Mouse (Mus musculus) heart, postnatal 0 days (tissue): ENCODE measurements at regions not wholly inside any gene's neighbourhood (a gene's known extent, or its start where the extent isn't known, plus 50 kb on each side); places are given as distances from the start of the nearest gene placed in this dataset.

Source experiments
- ATAC-seq: fragments of 200-750 bp; cut with Nextera tagmentation; 2 replicates; pipeline ENCODE4 v1.8.0; 2017; ENCODE audit warnings: low read depth, moderate number of reproducible peaks, moderate library complexity; ENCODE audit not compliant: insufficient read depth
- DNase-seq: peaks from one replicate; pipeline ENCODE4 v3.0.0-alpha.2; 2016; ENCODE audit warnings: low spot score
- H3K27ac ChIP-seq: fragments of 300-500 bp; sonication (generic); 2 replicates; pipeline ENCODE4 v1.5.1; 2014; ENCODE audit warnings: low read depth, mild to moderate bottlenecking
- H3K27me3 ChIP-seq: fragments of 300-500 bp; sonication (generic); 2 replicates; pipeline ENCODE4 v1.6.1; 2014; ENCODE audit warnings: low read length, mixed read lengths; ENCODE audit not compliant: control insufficient read depth, insufficient read depth
- H3K36me3 ChIP-seq: fragments of 300-500 bp; sonication (generic); replicated peaks from 2 replicates; pipeline ENCODE4 v1.6.1; 2014; ENCODE audit warnings: low read length, mixed read lengths; ENCODE audit not compliant: control insufficient read depth, insufficient read depth
- H3K4me1 ChIP-seq: fragments of 300-500 bp; sonication (generic); 2 replicates; pipeline ENCODE4 v1.6.1; 2014; ENCODE audit warnings: antibody characterized with exemption; ENCODE audit not compliant: control insufficient read depth, insufficient read depth
- H3K4me2 ChIP-seq: fragments of 300-500 bp; sonication (generic); 2 replicates; pipeline ENCODE4 v1.6.1; 2014; ENCODE audit warnings: low read depth, mild to moderate bottlenecking, low read length, moderate library complexity
- H3K4me3 ChIP-seq: fragments of 300-500 bp; sonication (generic); 2 replicates; pipeline ENCODE4 v1.5.1; 2014; ENCODE audit warnings: low read depth, low read length
- H3K9ac ChIP-seq: fragments of 300-500 bp; sonication (generic); replicated peaks from 2 replicates; pipeline ENCODE4 v1.6.1; 2014; ENCODE audit warnings: low read depth, low read length, mixed read lengths
- H3K9me3 ChIP-seq: fragments of 300-500 bp; sonication (generic); replicated peaks from 2 replicates; pipeline ENCODE4 v1.6.1; 2016; ENCODE audit warnings: low read length; ENCODE audit not compliant: control insufficient read depth
- CTCF ChIP-seq: IDR thresholded peaks from 2 replicates; pipeline ENCODE4 v1.5.1; 2016; ENCODE audit warnings: antibody characterized with exemption, control low read depth, low read depth
- EP300 ChIP-seq: IDR thresholded peaks from 2 replicates; pipeline ENCODE4 v1.6.1; 2016; ENCODE audit warnings: antibody characterized with exemption, low read depth
- WGBS: fragments of 180-500 bp; shearing (Covaris S2); extraction: QIAGEN DNeasy Blood & Tissue Kit; methylation state at CpG from one replicate; pipeline ENCODE4 v1.1.7; 2014; 5-methylcytosine and 5-hydroxymethylcytosine counted together

DNA sequence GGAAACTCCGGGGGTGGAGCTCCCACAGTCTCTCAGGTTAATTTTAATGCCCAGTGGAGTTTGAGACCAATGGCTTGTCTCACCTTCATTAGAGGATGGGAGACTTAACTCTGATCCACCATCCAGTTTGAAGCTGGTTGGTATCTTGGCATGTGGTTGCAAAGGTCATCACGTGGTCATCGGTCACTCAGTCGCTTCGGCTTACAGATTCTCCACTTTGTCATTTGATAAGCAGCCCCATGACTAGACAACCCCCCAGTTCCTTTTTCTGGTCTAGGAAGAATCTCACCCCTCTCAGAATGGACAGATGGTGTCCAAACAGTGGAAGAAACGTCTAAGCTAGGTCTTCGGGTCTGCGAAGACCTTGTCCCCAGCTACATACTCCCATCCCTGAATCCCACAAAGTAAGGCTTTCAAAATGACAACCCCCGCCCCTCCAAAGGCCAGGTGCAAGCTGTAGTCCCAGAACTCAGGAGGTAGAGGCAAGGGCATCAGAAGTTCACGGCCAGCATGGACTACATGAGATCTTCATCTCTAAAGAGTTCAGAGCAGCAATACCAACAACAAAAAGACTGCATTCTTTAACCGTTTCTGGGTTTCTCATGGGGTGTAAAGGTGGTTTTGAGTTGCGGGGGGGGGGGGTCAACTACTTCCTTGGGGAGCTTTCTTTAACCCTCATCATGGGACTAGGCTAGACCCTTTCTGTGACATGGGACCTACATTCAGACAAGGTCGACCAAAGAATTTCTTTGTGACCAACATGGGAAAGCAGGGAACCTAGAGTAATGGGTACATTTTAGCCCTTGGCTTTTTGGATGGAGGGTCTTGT, 60.6 kb upstream of the Cpm start:
- Histone ChIP-seq H3K9ac (no peak overlapping the region), H3K4me1 (no peaks in the 10 kb centered on the region), H3K4me2 (no peak overlapping the region), H3K27me3 (peaks cover 27% of the 10 kb centered on the region), H3K4me3 (no peak overlapping the region), H3K36me3 (no peaks in the 10 kb centered on the region), H3K9me3 (0 out of 2 replicates have a peak, but pooled peaks cover 3% of the 10 kb centered on the region), H3K27ac (no peak overlapping the region)
- TF ChIP-seq CTCF, result no peak
- TF ChIP-seq EP300, result no peak
- ATAC-seq (no peak), DNase-seq (no peak)
- 86% methylated on average over 13 of the region's 13 CpGs for WGBS

DNA sequence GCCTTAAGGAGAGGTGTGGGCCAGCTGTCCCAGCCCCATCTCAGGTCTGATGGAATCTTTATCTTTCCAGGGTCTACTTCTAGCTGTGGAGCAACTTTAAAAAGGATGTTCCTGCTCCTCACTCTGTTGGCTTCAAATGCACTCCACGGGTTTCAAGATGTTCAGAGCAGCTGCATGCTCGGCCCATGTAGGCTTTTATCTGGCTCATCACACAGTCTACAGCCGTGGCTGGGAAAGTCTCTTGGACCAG, 61.2 kb upstream of the Cpm start:
- TF ChIP-seq CTCF, result no peak
- no peak for TF ChIP-seq EP300

DNA sequence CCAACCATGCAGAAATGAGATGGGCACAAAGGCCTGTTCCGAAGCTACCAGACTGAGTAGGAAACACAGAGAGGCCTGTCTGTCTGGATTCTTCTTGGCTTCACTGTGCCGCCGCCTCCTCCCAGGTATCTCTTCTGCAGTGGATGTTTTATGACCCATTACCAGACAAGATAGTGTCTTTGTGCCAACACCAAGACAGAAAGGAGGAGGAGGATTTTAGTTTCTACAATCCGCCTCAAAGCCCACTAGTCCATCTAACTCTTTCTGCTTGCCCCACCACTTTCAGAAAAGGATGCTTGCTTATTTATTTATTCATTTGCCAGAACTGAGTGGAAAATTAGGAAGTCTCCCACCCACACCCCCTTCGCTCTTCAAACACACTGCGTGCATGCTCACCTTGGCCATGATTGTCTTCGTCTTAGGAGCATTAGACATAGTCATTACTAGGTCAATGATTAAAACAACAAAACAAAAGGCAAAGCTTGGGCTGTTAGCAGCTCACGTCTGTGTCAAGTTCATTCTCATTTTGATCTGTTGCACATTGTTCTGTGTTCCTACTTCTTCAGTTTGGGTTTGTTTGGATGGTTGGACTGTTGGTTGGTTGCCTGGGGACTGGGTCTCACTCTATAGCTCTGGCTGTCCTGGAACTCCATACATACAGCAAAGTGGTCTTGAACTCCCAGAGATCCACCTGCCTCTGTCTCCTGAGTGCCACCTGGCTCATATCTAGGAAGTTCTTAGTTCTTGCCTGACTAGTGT, 61.7 kb upstream of the Cpm start:
- ATAC-seq (no peak), DNase-seq (no peak)
- H3K9ac ChIP-seq, result no peak overlapping the region
- WGBS, result 87% methylated on average over 8 of the region's 8 CpGs
- no peak overlapping the region for H3K4me3 ChIP-seq
- TF ChIP-seq EP300 (no peak), CTCF (no peak)
- H3K27ac ChIP-seq, result no peak overlapping the region
- no peaks in the 10 kb centered on the region for H3K4me1 ChIP-seq
- no peaks in the 10 kb centered on the region for H3K36me3 ChIP-seq
- H3K4me2 ChIP-seq, result no peak overlapping the region
- peaks cover 21% of the 10 kb centered on the region for H3K27me3 ChIP-seq
- H3K9me3 ChIP-seq, result 0 out of 2 replicates have a peak, but pooled peaks cover 3% of the 10 kb centered on the region

More for the DNA sequence above, 61.2 kb upstream of the Cpm start:
- Histone ChIP-seq H3K4me2 (no peak overlapping the region), H3K4me3 (no peak overlapping the region), H3K9ac (no peak overlapping the region), H3K27me3 (peaks cover 26% of the 10 kb centered on the region), H3K27ac (no peak overlapping the region), H3K36me3 (no peaks in the 10 kb centered on the region), H3K4me1 (no peaks in the 10 kb centered on the region), H3K9me3 (0 out of 2 replicates have a peak, but pooled peaks cover 3% of the 10 kb centered on the region)
- 71% methylated on average over 3 of the region's 3 CpGs for WGBS
- no peak for ATAC-seq
- no peak for DNase-seq

DNA sequence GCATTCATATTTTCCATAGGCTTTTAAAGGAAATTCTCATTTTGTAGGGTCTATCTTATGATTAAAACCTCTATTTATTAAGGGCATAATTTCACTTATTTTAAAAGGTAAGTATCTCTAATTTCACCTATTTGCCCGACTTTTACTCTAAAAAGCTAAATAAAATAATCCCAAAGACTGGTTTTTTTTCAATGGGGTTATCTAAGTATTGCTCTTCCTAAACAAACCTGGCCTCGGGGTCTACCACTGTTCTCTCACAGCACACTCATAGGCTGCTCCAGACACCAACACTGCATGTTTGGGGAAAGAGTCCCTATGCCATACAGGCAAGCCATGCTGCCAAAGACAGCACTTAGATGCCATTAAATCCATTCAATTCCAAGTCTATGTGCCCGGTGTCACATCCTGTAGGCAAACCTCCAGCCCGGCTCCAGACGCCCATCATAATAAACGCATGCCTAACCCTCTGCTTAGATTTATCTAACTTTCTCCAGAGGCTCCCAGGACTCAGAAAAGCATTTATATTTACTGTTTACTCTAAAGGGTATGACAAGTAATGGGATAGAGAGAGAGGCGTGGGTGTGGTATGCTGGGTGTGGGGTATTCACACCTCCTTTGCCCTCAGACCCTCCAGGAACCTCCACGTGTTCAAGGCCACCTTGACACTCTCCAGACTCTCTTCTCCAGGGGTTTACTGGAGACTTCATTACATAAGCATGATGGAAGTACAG, 62.5 kb upstream of the Cpm start:
- Histone ChIP-seq H3K9me3 (0 out of 2 replicates have a peak, but pooled peaks cover 3% of the 10 kb centered on the region), H3K27me3 (peaks cover 14% of the 10 kb centered on the region; the same call in 1 of the 2 replicates), H3K4me1 (no peaks in the 10 kb centered on the region), H3K36me3 (no peaks in the 10 kb centered on the region), H3K27ac (no peak overlapping the region), H3K4me3 (no peak overlapping the region), H3K9ac (no peak overlapping the region), H3K4me2 (no peak overlapping the region)
- no peak for TF ChIP-seq EP300
- TF ChIP-seq CTCF, result no peak
- ATAC-seq (no peak), DNase-seq (no peak)
- WGBS, result 81% methylated on average over 8 of the region's 8 CpGs

DNA sequence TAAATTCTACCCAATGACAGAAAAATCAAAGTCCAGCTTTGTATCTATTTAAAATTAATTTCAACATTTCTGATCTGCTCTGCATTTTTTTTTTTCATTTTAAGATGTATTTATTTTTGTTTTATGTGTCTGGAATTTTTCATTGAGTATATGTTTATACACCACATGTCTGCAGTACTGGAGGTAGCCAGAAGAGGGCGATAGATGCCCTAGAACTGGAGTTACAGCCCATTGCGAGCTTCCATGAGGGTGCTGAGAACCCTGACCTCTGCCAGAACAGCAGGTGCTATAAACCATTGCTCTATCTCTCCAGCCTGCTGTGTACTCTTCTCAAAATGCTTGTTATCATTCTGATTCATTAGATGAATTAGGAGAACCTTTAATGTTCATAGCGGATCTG, 63.1 kb upstream of the Cpm start:
- DNase-seq (no peak), ATAC-seq (no peak)
- no peaks in the 10 kb centered on the region for H3K36me3 ChIP-seq
- H3K4me1 ChIP-seq, result no peaks in the 10 kb centered on the region
- no peak overlapping the region for H3K9ac ChIP-seq
- WGBS, result 76% methylated on average over 3 of the region's 3 CpGs
- H3K27me3 ChIP-seq, result peaks cover 14% of the 10 kb centered on the region; the same call in 1 of the 2 replicates
- H3K4me3 ChIP-seq, result no peak overlapping the region
- 0 out of 2 replicates have a peak, but pooled peaks cover 3% of the 10 kb centered on the region for H3K9me3 ChIP-seq
- no peak overlapping the region for H3K4me2 ChIP-seq
- no peak overlapping the region for H3K27ac ChIP-seq
- no peak for TF ChIP-seq EP300
- no peak for TF ChIP-seq CTCF
